Mouse (Mus musculus) liver, embryonic 14.5 days (tissue): ENCODE measurements around the gene Pla2g6.

Experiments
- CTCF ChIP-seq: IDR thresholded peaks from 2 replicates; pipeline ENCODE4 v1.5.1; 2016; ENCODE audit warnings: antibody characterized with exemption, low read depth, control low read depth
- EP300 ChIP-seq: IDR thresholded peaks from 2 replicates; pipeline ENCODE4 v1.6.1; 2016; ENCODE audit warnings: antibody characterized with exemption, low read depth

DNA sequence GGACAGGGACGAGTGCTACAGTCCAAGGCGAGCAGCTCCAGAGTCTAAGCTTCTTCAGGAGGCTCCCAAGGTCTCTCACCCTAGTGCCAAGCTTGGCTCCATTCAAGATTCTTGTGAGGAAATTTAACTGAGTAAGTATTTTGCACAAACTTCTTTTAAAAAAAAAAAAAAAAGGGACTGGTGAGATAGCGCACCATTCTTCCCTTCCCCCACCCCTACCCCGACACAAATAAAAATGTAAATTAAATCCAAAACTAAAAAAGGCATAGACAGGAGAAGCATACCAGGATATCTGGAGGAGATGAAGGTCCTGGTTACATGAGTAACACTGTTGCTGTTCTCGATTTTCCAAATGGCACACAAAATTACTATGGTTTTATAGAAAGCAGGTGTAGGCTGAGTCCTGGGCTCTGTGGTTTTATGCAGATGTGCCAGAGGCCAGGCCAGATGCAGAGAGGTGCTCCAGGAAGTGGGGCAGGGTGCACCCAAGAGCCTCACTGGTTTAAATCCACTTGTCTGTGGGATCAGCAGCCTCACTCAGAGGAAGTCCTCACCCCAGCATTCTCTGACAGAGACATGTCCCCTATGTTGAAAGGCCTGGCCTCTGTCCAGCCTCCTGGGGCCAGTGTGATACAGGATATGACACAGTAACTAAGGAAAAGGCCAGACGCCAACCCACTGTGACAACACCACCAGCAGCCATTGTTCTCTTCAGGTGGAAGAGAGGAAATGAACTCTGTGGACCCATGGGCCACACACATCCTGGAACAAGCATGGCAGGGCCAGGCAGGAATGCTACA, 5.0 kb downstream of the Pla2g6 start:
- TF ChIP-seq EP300 (no peak), CTCF (no peak)
